Mouse (Mus musculus): ENCODE measurements at regions not wholly inside any gene's neighbourhood (a gene's known extent, or its start where the extent isn't known, plus 50 kb on each side); places are given as distances from the start of the nearest gene placed in this dataset.

- in situ Hi-C loops (cut with MboI; ENCODE audit: unreplicated experiment in 2 of 2): no loop called here
Measured at GRCm38 (mm10) chr2:50495141-50496056, 198.8 kb upstream of the Mmadhc start.

DNA sequence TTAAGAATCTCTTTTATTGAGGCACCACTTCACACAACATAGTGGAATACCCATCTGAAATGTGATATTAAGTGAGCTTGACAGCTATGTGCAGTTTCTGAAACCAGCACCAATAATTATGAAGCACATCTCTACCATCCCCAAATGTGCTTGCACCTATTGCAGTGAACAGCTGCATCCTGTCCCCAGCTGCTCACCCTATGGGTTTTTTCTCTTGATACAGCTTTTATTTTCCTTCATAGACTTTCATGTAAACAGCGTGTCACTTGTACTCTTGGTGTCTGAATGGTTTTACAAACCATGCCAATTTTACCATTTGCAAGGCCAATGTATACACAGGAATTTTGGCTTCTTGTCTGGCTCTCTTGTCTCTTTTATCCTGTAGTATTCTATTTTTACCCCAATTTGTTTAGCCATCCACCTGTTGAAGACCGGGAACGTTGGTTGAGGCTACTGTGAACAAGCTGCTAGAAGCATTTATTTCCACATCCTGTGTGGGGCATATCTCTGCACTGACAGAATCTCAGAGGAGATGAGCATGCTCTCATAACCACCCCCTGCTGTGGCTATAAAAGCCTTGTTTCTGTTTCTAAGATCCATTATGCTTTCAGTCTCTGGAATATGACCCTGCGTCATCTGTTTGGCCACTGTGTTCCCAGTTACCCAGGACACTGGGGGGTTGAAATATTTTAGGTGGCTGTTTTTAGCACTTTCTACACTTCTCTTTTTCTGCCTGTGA lies 197.2 kb upstream of the Mmadhc start:
- in situ Hi-C loops (cut with MboI; ENCODE audit: unreplicated experiment in 2 of 2): no loop called here

GRCm38 (mm10) chr2:50463799-50464198 lies 167.2 kb upstream of the Mmadhc start:
- in situ Hi-C loops (cut with MboI; ENCODE audit: unreplicated experiment in 2 of 2): no loop called here

- in situ Hi-C loops (cut with MboI; ENCODE audit: unreplicated experiment in 2 of 2): no loop called here
Measured at GRCm38 (mm10) chr2:50462378-50462777, 165.8 kb upstream of the Mmadhc start.

DNA sequence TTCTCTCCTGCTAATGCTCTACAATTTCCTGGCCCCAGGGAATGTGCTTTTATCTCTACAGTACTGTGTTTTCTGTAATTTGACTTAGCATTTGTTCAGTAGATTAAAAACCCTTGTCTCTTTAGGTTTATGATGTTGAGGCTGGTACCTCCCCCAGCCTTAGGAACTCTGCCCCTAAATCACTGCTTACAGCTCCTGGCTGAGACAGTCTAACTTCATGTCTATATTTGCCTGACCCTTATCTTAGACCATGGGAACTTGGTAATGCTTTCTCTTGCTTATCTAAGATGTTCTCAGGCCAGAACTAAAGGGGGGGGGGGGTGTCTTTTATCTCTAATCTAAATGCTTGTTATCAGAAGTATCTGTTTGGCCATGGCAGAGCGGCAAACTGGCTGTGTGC lies 160.1 kb upstream of the Mmadhc start:
- in situ Hi-C loops (cut with MboI; ENCODE audit: unreplicated experiment in 2 of 2): no loop called here

- in situ Hi-C loops (cut with MboI; ENCODE audit: unreplicated experiment in 2 of 2): no loop called here
Measured at GRCm38 (mm10) chr2:50448117-50448516, 151.5 kb upstream of the Mmadhc start.

- in situ Hi-C loops (cut with MboI; ENCODE audit: unreplicated experiment in 2 of 2): no loop called here
Measured at GRCm38 (mm10) chr2:50445963-50446485, 149.4 kb upstream of the Mmadhc start.

- in situ Hi-C loops (cut with MboI; ENCODE audit: unreplicated experiment in 2 of 2): no loop called here
Measured at GRCm38 (mm10) chr2:50440333-50440732, 143.7 kb upstream of the Mmadhc start.

- in situ Hi-C loops (cut with MboI; ENCODE audit: unreplicated experiment in 2 of 2): no loop called here
Measured at GRCm38 (mm10) chr2:50433166-50433565, 136.6 kb upstream of the Mmadhc start.

GRCm38 (mm10) chr2:50425151-50425550 lies 128.6 kb upstream of the Mmadhc start:
- in situ Hi-C loops (cut with MboI; ENCODE audit: unreplicated experiment in 2 of 2): no loop called here

- in situ Hi-C loops (cut with MboI; ENCODE audit: unreplicated experiment in 2 of 2): no loop called here
Measured at GRCm38 (mm10) chr2:50419648-50420047, 123.0 kb upstream of the Mmadhc start.

- in situ Hi-C loops (cut with MboI; ENCODE audit: unreplicated experiment in 2 of 2): no loop called here
Measured at GRCm38 (mm10) chr2:50417643-50418042, 121.0 kb upstream of the Mmadhc start.

- in situ Hi-C loops (cut with MboI; ENCODE audit: unreplicated experiment in 2 of 2): no loop called here
Measured at GRCm38 (mm10) chr2:50417135-50417534, 120.5 kb upstream of the Mmadhc start.

- in situ Hi-C loops (cut with MboI; ENCODE audit: unreplicated experiment in 2 of 2): no loop called here
Measured at GRCm38 (mm10) chr2:50416056-50416455, 119.5 kb upstream of the Mmadhc start.

- in situ Hi-C loops (cut with MboI; ENCODE audit: unreplicated experiment in 2 of 2): no loop called here
Measured at GRCm38 (mm10) chr2:50405932-50406331, 109.3 kb upstream of the Mmadhc start.

DNA sequence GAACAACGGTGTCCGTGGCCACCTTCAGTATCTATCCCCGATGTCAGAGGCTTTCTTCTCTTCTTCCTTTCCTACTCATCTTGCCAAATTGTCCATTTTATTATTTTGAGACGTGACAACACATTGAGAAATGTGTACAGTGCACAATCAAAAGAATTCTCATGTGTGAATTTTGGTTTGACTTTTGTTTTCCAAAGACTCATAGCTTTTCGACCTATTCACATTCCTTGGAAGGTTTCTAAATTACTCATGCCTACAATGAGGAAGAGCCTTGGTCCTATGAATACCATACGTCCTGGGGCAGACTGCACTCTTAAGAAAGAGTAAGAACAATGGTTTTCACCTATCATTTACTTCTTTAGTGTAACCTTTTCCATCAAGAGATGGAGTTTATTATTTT lies 106.5 kb upstream of the Mmadhc start:
- in situ Hi-C loops (cut with MboI; ENCODE audit: unreplicated experiment in 2 of 2): no loop called here

DNA sequence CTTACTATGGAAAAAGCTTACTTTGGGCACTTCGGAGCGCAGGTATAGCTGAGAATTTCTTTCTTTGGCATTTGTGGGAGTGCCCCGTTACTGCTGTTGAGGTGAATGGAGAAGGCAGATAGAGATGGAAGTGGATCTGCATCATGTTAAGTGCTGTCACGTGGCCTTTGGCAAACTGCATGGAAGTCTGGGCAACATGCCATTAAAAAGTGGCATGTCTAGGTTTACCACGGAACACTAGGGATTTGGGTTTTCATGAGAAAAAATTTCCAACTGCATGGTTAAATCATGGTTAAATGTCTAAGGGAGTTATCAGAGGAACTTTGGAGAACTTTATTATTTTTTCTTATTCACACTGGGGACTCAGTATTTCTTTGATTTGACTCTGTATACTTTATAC lies 102.0 kb upstream of the Mmadhc start:
- in situ Hi-C loops (cut with MboI; ENCODE audit: unreplicated experiment in 2 of 2): no loop called here

GRCm38 (mm10) chr2:50377609-50378413 lies 81.2 kb upstream of the Mmadhc start:
- in situ Hi-C loops (cut with MboI; ENCODE audit: unreplicated experiment in 2 of 2): no loop called here

- in situ Hi-C loops (cut with MboI; ENCODE audit: unreplicated experiment in 2 of 2): no loop called here
Measured at GRCm38 (mm10) chr2:50373626-50374025, 77.0 kb upstream of the Mmadhc start.

GRCm38 (mm10) chr2:50373006-50373405 lies 76.4 kb upstream of the Mmadhc start:
- in situ Hi-C loops (cut with MboI; ENCODE audit: unreplicated experiment in 2 of 2): no loop called here

GRCm38 (mm10) chr2:50368831-50369230 lies 72.2 kb upstream of the Mmadhc start:
- in situ Hi-C loops (cut with MboI; ENCODE audit: unreplicated experiment in 2 of 2): no loop called here
